Mouse (Mus musculus) c-Kit-negative CD71-positive TER-119-positive erythroid progenitor cells, embryonic 14.5 days (primary cell): ENCODE measurements at regions not wholly inside any gene's neighbourhood (a gene's known extent, or its start where the extent isn't known, plus 50 kb on each side); places are given as distances from the start of the nearest gene placed in this dataset.

Source experiments
- DNase-seq: peaks from one replicate; pipeline ENCODE4 v3.0.0-alpha.2; 2013; ENCODE audit warnings: low read depth, low spot score

DNA sequence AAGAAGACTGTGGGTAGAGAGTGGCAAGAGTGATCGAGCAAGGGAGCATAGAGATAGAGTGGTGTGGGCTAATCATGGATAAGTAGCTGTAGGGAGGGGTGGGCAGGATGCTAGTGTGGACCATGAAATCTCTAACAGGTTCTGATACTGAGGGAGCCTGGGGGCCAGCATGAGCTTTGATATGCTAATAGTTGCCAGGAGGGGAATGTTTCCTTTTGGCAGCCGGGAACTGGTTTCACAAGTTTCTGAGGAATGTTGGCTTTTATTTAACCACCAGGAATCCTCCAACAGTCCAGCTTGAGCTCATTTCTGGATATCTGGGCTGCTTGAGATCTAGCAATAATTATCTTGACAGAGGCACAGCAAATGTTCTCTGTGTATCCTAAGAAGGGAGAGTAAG lies 167.7 kb upstream of the Fggy start:
- no peak for DNase-seq

DNA sequence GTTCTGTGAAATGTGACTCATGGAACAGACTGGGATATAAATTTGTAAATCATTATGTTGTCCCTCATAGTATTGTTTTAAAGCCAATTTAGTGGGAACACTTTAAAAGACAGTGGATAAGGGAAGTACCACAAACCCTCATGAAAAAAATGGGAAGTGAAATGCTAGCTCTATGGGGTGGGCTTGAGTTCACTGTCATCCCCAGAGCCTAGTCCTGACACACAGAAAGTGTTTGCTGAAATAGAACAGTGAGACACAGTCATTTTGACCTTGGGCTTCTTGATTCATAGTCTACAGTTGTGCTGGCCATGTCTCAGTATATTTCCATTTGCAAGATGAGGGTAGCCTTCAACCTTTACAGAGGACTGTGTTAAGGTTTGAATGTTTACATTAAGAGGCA lies 166.8 kb upstream of the Fggy start:
- DNase-seq: no peak

DNA sequence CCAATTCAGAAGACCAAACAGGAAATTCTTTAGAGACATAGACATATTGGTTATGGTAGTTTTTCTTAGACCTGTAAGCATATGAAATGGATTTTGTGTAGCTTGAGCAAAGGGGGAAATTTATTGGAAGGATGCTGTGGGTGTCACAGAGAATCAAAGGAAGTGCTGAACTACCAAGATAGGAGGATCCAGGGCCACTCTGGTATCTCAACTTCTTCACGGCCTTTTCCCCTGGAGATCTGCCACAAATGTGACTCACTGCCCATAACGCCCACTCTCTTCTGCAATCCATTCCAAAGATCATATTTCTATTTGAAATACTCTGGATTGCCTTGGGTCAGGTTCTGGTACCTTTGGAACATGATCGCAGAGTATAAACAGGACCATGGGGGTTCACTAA lies 161.6 kb upstream of the Fggy start:
- no peak for DNase-seq

DNA sequence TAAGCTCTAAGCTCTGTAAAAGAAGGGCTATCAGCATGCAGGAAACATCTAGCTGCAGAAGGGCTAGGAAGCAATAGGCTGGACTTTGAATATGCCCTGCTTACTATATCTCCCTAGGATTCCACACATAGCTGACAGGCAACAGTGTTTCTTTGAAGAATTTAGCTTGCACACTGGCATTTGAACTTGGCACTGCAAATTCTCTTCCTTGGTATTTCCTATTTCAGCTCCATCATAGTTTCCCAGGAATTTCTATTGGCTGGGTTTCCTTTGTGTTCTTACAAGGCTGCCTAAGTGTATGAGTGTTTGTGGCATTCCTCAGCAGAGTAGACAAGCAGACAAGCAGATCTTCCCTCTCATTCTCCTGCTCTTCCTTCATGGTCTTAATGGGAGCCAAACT lies 159.0 kb upstream of the Fggy start:
- no peak for DNase-seq

DNA sequence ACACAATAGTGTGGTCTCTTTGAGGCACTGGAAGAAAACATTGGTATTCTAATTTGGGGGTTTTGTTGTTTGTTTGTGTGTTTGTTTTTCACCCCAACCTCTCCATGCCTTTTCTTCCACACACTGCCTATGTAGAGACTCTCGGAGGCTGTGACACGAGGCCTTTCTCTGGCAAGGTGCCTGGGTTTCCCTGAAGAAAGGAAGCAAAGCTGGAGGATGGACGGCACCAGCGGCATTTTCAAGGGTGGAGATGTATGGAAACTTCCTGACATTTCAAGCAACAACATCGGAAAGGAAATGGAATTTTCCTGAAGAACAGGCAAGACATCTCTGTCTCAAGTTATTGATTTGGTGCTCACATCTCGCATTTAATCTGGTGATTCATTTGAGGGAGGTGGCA lies 155.0 kb upstream of the Fggy start:
- no peak for DNase-seq

DNA sequence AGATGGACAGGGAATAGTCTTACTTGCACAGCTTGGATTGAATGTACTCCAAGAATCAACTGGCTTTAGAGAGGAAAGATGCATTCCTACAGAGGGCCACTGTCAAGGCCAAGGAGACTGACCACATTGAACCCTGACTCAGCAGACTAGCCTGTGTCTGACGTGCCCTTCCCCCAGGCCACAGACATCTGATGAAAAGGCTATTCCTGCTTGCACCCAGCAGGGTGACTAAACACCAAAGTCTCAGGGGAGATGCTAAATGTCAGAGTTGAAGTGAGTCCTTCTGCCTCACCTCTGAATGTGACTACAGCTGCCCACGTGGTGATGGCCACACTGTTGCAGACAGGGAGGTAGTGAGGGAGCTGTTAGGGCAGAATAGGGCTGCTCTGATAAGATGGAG lies 140.2 kb upstream of the Fggy start:
- no peak for DNase-seq

DNA sequence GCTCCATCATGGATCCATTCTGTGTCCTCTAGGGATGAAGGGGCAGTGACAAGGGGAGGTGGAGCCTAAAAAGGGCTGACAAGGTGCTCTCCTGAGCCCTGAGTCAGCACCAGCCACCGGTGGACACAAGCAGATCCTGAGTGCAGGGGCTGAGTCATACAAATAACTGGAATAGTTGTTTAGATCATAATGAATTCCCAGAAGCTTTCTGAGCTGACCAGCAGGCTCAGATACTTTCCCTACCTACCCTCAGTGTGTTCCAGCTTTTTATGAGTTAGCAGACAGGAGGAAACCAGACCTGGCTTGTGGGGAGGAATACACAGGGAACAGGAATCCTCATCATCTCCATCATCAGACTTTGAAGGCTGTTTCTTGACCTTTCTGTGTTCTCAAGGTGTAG lies 130.7 kb upstream of the Fggy start:
- DNase-seq: no peak

DNA sequence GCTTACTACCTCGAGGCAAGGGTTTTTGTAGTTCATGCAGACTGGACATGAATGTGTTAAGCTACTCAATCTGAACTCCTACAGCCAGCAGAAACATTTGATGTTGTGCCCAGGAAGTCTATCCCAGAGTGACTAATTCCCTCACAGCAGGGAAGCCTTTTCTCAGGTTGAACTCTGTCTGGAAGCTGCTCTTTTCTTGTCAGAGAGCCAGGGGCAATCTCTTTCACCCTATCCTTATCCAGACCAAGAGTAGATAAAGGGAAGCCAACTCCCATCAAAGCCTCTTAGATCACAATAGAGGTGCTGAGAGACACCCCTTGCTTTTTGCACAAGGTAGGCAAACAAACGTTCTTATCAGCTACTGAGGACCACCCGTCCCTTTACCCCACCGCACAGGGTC lies 122.8 kb upstream of the Fggy start:
- DNase-seq: no peak

DNA sequence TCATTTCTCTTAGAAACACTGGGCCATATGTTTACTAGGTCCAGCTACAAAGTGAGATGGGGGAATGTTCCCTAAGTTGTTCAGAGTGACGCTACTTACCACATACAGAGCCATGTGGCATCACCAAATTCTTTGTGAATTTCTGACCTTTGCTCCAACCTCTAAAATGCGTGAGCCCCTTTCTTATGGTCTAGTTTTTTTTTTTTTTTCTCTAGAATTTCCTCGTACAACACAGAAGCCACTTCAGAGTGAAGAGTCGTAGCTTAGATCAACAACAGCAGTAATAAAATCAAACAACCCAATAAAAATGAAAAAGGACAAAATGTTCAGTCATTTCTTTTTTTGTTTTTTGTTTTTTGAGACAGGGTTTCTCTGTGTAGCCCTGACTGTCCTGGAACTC lies 122.2 kb upstream of the Fggy start:
- DNase-seq: no peak

DNA sequence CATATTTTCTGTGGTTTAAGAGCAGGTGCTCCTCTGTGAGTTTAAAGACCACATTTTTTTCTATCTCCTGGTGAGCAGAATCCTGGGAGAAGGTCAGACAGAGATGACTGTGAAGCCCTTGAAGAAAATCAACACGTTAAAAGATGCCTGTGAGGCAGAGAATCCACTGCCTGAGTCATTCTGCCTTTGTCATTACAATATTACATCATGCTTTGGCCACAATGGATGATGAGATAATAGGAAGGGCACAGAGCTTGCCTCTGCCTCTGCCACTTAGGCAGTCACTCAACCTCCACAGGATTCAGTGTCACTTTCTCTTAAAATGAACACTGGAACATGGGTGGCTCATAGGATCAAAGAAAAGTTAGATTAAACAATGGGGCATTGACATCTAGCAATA lies 117.5 kb upstream of the Fggy start:
- DNase-seq: no peak

DNA sequence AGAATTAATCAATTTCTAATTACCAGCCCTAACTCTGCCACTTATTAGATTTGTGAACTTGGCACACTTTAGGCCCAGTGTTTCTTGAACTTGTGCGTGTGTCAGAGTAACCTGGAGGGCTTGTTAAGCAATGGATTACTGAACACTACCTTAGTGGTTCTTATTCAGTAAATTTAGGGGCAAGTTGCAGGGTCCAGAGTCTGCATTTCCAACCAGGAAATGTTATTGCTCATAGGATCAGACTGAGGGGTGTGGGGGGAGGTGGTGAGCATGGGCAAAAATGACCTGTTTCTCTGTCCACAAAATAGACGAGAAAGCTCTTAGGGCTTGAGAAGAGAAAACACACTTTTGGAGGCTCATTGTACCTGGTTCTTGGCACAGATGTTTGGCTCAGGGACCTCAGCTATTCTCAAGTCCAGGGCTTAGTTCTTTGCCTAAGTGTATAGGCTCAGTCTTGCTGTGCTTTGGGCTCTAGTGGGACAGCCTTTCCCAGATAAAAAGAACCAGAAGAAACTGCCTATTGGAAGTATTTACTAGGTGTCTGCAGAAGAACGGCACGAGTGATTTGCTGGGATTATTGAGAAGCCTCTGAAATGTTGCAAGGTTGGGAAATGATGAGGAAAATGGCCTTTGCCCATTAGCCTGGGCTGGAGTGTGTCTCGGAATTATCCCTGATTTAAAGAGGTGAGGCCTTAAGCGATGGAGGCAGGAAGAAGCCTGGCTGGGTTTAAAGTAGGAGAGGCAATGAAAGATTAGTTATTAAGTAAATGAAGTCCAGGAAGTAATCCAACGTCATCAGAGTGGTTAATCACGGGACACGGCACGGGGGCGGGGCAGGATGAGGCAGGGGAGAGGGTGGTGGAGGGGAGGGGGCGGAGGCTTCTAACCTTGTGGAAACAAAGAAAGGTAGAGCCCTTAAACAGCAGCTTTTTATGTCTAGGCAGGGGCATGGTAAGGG lies 113.2 kb upstream of the Fggy start:
- DNase-seq: no peak

DNA sequence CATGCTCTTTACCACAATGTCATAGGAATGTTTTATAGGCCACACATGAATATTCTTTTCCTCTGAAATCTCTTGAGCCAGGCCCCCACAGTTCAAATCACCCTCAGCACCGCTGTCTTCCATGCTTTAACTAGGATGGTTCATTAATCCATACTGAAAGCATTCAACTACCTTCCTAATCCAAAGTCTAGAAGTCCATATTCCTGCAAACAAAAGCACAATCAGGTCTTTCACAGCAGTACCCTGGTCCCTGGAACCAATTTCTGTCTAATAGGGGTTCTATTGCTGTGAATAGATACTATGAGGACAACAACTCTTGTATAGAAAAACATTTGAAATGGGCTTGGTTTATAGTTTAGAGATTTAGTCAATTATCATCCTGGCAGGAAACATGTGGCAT lies 107.0 kb upstream of the Fggy start:
- no peak for DNase-seq

DNA sequence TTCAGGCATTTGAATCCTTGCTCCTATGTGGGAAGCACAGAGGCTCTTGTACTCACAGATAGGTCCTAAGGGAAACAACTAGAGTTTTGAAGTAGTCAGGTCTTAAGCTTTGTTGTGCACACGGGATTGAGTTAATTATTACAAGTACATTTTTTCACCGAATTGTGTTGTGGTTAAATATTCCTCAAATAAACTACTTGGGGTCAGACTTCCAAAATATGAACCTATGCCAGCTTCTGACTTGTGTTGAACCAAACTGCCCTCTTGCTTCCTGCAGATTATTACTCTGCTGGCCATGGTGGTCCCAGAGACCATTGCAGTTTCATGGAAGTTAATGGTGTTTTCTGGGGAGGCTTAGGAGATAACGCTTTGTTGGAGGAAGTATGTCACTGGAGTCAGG lies 105.5 kb upstream of the Fggy start:
- DNase-seq: no peak

DNA sequence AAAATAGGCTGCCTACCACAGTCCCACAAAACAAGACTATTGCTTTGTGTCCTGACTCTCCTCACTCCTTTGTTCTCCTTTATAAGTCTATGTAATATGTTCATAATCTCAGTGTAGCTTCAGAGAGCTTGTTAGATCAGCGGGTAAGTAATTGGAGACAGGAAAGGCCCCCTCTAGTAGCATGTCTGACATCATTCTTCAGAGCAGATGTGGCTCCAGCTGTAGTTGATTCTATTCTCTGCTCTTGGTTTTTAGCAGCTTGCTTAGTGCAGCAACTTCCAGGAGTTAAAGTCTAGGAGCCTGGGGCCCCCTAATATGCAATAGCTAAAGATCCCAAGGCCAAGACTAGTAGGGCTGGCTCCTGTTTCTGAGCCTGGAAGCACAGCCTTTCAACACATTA lies 101.0 kb upstream of the Fggy start:
- no peak for DNase-seq

DNA sequence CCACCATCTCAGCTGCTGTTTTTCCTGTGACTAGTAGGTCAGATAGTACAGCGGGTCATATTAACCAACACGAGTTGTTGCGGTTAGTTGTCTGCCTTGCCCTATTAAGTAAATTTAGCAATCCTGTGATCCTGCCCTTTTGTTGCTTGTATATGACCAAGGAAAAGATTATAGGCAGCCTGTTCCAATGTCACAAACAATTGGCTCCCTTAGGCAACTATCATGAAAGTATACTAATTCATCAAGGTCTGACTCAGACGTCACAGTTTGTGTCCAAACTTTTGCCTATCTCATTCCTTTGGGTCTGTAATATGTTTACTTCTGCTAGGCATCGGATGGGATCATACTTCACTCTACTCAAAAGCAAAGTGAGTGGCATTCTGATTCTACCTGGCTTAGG lies 100.4 kb upstream of the Fggy start:
- no peak for DNase-seq

DNA sequence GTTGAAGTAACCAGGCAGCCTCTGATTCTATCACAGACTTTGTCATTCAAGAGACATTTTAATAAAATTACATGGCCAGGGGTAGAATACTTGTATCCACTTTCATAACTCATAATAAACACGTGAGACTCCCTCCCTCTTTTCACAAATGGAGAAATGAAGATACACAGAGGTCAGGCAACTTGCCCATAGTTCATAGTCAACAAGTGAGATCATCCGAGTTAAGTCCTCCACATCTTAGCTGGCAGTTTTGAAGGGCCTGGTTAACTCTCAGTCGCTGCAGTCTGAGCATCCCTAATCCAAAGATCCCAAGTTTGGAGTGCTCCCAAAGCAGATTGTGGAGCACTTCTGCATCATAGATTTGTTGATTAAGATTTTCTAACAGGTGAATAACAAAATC lies 94.8 kb upstream of the Fggy start:
- no peak for DNase-seq

DNA sequence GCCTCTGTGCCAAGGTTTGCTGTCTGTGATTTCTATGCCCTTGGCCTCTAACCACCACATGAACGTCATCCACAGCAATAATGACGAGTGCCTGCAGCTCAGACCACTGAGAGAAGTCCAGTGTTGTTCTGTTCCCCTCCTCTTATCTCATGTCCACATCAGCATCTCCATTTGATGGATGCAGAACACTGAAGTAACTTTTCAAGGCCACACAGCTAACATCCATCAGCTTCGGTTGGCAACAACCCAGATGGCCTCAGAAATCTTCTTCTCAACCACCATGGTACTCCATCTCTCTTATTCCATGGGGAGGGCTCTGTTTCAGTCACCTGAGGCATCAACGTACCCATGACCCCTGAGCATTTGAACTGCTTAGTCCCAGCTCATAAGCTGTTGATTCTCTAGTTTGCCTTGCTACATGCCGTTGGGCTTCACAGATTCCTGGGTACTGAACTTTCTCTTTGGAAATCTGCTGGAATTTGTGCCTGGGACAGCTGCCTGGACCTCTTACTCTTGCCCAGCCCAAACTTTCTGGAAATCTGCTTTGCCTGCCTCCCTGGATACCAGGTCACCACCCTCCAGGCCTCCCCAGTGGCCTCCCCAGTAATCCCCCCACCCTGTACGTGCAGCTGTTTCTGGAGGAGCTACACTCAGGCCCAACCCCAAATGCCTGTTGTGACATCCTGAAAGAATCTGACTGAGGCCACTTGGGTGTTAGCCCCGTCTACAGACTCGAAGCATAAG lies 94.1 kb upstream of the Fggy start:
- DNase-seq: no peak

DNA sequence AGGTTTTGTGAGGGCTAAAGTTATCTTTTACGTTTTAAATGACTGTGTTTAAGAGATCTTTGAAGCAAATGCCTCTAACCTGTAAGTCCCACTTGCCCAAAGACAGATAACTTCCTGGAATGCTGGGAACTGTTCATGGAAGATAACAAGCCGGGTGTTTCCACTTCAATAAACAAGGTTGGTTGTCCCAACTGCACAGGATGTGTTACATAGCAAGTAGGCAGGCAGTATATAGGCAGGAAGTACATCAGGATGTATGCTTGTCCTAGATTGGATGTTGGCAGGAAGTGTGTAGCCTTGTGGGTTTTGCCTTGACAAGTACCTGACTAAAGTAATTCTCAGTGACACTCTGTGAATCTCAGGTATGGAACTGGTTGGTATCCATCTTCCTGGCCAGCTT lies 90.7 kb upstream of the Fggy start:
- DNase-seq: no peak

DNA sequence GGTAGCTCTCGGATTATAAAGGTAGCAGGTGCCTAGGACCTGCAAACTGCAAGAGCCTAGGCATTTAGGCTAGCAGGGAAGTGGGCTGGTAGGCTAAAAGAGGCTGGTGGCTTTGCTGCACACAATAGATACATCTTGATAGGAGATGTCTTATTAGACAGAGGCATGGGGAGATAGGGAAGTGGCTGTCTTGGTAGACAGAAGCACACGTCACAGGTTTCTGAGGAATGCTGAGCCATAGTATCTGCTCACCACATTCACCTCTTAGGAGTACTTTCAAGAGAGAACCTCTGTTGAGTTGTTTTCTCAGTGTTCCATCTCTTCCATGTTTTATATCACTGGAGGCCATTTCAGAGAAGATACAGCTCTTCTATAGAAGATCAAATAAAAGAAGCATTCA lies 89.8 kb upstream of the Fggy start:
- no peak for DNase-seq

DNA sequence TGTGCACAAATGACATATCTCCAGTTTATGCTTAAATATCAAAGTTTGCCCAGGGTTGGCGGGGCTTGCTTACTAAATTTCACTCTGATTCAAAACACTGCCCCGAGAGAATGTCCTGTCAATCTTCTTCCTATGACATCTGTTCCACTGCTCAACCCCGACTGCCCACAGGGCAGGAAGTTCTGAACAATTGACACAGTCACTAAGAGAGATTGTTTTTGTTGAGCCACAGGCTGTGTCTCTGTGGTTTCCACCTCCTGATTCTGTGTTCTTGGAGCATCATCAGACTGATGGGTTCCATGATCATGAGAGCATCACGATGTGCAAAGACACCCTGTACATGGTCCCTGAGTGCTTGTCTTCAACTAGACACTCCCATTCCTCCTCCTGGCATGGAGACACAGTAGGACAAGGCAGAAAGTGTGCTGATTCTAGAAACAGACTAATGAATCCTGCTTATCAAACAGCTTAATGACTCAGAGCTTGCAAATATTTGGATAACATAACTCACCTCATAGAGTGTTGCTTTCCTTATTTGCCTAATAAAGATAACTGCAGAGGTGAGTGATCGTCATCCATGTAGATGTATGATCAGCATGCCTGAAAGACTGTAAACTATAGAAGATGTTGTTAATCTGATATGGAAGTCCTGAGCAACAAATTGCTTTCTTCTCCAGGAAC lies 82.4 kb upstream of the Fggy start:
- no peak for DNase-seq

DNA sequence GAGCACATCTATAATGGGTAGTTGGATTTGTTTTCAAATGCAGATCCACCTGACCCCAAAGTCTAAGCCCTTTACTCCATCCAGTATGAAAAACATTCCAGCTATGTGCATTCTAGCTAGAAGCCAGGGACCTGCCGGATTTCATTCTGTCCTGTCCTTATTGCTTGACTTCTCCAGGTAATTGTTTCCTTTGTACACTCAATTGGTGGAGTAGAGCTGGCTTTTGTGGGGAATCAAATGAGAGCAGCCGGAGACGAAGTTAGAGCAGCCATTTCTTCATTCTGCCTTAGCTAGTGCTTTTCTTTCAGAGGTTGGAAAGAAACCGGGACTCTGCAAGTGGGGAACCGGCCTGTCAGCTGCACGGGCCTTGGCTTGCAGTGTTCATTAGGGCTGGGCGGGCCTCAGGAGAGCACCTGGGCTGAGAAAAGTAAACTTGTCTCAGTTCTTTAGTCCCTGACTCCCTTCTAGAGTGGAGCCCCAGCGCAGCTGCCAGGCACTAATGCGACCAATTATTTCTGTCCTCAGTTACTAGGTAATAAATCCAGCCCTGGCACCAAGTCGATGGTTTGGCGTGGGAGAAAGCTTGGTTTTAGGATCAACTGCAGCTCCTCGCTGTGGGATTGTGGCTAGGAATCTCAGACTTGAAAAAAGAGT lies 81.1 kb upstream of the Fggy start:
- DNase-seq: no peak

DNA sequence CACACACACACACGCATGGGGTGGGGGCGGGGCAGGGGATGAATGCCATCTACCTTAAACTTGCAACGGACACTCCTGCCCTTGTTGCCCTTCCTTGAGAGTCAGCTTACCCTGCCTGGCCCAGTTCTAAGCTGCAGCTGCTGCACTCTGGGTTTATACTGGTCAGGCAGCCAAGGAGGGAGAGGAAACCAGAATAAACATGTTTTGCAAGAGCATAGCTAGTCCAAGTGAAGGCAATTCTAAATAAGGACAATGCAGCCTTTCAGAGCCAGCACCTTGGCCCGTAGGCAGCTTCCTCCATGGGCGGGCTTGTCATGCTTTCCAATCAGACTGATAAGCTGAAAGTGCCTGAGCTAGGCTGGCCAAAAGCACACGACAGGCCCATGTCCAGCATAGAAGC lies 73.7 kb upstream of the Fggy start:
- DNase-seq: no peak
